Mouse (Mus musculus) cerebellum, adult 11 months (tissue): ENCODE measurements around the gene Gpn3.

Experiments
- DNase-seq: peaks from one replicate; pipeline ENCODE4 v3.0.0; 2022

Gpn3 gene

GRCm38 (mm10) chr5:122422071-122422964 lies 50.6 kb downstream of the Gpn3 start:
- DNase-seq, result peak; percentile 82

- DNase-seq, result no peak
These were observed 51.4 kb downstream of the Gpn3 start for GRCm38 (mm10) chr5:122423083-122423482.

GRCm38 (mm10) chr5:122425550-122425949 lies 53.9 kb downstream of the Gpn3 start:
- DNase-seq, result no peak

GRCm38 (mm10) chr5:122430036-122430775 lies 58.5 kb downstream of the Gpn3 start:
- no peak for DNase-seq

- no peak for DNase-seq
These were observed 59.5 kb downstream of the Gpn3 start for GRCm38 (mm10) chr5:122431221-122431620.
